Mouse (Mus musculus) C2C12 (cell line): ENCODE measurements at regions not wholly inside any gene's neighbourhood (a gene's known extent, or its start where the extent isn't known, plus 50 kb on each side); places are given as distances from the start of the nearest gene placed in this dataset.

Experiments
- CEBPB ChIP-seq: IDR thresholded peaks from one replicate; pipeline ENCODE4 v1.6.1; 2011; ENCODE audit warnings: low read depth, mild to moderate bottlenecking, control low read depth, moderate library complexity
- CTCF ChIP-seq: IDR thresholded peaks from one replicate; pipeline ENCODE4 v1.5.1; 2011; ENCODE audit not compliant: control insufficient read depth, insufficient read depth, insufficient read length
- MAX ChIP-seq: IDR thresholded peaks from one replicate; pipeline ENCODE4 v1.6.1; 2011; ENCODE audit warnings: mild to moderate bottlenecking, control low read depth
- MYOD1 ChIP-seq: IDR thresholded peaks from one replicate; pipeline ENCODE4 v1.6.1; 2011; ENCODE audit warnings: low read depth; ENCODE audit not compliant: control insufficient read depth, insufficient read length

DNA sequence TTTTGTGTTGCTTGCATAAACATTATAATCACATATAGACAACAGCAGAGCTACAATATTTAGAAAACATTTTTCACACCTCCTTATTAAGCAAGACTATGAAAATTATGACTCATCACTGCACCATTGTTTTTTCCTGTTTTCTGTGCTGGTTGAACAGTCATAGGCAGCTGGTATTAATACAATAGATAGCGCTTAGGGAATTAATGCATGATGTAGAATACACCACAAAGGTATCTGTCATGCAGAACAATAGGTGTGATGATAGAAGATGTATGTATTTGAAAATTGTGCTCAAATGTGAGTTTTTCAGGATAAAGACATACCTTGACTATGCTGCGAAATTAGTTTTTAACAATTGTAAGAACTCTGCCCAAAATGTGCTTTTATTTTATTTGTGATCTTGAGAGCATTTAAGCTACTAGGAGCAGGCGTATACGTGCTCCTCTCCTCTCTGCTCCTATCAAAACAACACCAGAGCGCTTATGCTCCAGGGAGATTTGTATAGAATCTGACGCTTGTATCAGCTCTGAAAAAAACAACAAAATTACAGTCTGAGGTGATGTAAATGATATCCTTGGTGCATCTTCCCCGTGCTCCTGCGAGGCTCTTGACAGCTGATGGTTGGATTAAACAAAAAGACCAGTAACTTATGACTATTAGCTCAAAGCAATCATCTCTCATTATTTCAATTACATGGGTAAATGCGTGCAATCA lies 560.1 kb downstream of the Gm43517 start:
- TF ChIP-seq MAX, result no peak
- TF ChIP-seq CTCF, result no peak
- TF ChIP-seq CEBPB, result no peak
- no peak for TF ChIP-seq MYOD1
